Mouse (Mus musculus) frontal cortex, adult 2 months (tissue): Measurements from ENCODE around the gene Prdm16. TPM values are rescaled to one million over a fixed set of nuclear protein-coding genes. Genes with fewer than 3 reads are reported as not detected.

Experiments
- DNase-seq, 2 experiments: peaks; one replicate each; pipeline ENCODE4 v3.0.0; 2022; ENCODE audit warnings: low spot score in 1 of 2; ENCODE audit errors: extremely low spot score in 1 of 2
- polyA plus RNA-seq: library from polyadenylated mRNA; depleted of rRNA; stranded (reverse); fragments of >200 nt; gene quantifications from 2 replicates; pipeline ENCODE4 v1.2.3, GENCODE M21; 2012; rRNA removed

The Prdm16 gene
- 5.0 and 5.4 TPM in 2 replicates for polyA plus RNA-seq

GRCm38 (mm10) chr4:154636721-154637311, at the start of gene Prdm16:
TSS of gene Prdm16 (minus strand) at chr4:154636873.
- peak in 1 of 2 experiments; percentile 36 for DNase-seq

GRCm38 (mm10) chr4:154683068-154683752, 46.5 kb upstream of the Prdm16 start:
- no peak for DNase-seq

DNA sequence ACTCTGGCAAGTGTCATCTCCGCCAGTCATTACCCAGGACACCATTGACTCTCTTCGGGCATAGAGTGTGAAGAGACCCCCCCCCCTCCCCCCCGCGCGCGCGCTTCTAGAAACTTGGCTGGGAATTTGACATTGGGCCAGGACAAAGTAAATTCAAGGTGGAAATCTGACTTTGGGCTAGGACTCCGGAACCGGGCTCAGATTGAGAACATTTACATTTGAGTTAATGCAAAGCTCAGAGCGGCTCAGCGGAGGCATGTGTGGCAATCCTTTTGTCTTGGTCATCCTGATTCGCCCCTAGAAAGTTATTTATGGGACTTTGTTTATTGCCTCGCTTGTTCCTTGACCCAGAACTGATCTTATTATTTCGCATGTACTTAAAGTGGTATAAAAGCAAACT, 45.6 kb upstream of the Prdm16 start:
- DNase-seq: no peak

GRCm38 (mm10) chr4:154675441-154676000, 38.8 kb upstream of the Prdm16 start:
- no peak for DNase-seq

DNA sequence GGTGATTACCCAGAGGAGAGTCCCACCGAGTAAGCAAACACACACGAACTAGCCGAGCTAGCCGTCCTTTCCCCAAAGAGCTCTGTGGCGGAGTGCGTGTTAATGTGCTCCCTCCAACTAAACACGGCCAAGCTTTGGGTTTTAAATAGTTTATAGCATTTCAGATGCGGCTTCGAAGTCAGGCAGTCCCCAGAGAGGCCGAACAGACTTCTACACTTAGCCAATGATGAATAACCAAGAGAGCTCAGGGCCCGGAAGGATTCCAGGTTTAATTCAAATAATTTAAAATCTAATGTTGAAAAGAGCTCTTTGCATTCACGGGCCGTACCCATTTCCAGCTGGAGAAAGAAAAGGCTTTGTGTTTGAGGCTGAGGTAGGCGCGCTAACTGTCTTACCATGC, 38.3 kb upstream of the Prdm16 start:
- DNase-seq: no peak

DNA sequence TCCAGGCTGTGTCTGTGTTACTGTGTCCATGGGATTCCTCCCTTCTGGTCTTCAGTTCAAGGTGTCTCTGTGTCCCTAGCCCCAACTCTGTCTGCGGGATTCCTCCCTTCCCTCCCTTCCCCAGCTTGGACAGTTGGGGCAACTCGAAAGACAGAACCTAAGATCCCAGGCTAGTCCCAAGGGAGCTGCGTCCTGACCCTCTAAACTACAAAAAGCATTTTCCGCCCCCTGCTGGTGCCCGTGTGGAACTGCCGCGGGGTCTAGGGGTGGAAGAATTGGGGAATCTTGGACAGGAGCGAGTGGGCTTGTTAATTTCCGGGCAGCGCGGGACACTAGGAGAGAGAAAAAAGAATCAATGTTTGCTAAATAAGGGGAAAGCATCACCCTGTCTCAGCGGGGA, 37.9 kb upstream of the Prdm16 start:
- DNase-seq: peak in 1 of 2 experiments; percentile 74

DNA sequence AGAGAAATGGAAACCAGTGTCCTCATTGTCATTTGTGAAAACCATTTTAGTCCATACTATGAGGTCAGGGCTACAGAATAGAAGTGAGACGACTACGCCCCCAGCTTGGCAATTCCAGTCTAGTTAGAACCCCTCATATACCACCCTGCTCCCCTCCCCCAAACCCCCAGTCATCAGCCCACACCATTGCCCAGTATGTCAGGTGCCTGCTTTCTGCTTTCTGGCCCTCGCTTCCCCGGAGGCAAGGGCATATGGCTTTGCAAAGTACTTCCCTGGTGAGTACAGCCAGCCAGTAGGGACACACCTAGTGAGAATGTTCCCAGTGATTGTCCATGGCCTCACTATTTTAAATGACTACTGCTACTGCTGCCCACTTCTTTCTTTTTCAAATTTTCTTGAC, 37.3 kb upstream of the Prdm16 start:
- DNase-seq: no peak

DNA sequence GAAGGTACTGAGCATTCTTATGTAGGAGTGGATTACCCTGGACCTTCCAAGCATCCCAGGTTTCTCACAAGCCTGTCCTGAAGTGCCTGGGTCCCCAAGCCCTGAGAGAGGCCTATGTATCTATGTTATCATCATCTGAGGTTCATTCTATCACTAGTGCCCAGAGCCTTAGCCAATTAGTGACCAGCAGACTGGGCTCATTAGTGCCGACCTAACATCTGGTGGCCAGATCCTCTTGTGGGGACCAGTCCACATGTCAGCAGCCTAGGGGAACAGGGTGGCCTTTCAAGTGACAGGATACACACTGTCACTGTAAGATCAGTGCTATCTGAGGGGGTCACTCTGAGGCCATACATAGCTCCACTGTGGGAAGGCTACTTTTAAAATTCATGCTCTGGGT, 35.4 kb upstream of the Prdm16 start:
- DNase-seq: no peak

GRCm38 (mm10) chr4:154671232-154671912, 34.7 kb upstream of the Prdm16 start:
- DNase-seq: no peak

DNA sequence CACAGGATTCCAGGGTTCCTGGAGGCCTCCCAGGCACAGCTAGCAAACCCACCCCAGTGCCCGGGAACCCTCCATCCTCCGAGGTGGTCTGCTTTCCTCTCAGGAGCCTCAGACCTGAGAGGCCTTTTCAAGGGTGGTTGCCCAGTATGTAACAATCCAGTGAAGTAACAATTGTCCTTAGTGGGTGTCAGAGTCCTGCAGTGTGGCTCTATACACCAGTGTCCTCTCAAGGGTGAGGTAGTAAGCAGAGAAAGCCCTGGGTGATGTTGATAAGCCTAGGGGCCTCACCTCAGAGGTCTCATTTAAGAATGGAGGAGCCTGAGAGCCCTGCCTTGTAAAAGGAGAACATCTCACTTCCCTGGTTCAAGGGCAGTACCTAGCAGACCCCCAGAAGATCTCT, 31.1 kb upstream of the Prdm16 start, which contains the start of gene Actrt2:
Gene Actrt2, minus strand, starts transcription at position 101 of the 400 bp plus-strand sequence.
- DNase-seq: no peak

- DNase-seq: no peak
Measured at GRCm38 (mm10) chr4:154662681-154663215, 26.1 kb upstream of the Prdm16 start.

DNA sequence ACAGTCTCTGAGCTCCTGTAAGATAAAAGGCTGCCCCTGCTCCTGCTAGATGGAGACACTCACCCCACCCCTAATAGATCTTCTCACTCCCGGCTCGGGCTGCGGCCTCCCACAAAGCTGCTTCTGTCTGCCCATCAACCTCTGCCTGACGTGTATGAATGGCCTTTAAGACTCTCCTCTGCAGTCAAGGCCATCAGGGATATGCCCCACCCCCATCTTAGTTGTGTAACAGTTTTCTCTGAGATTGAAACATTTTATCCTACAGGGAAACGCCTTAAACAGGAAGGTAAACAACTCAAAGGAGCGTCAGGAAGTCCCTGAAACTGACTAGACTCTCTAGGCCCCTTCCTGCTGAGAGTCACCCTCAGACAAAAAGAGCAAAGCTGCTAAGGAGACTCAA, 24.6 kb upstream of the Prdm16 start:
- no peak for DNase-seq

DNA sequence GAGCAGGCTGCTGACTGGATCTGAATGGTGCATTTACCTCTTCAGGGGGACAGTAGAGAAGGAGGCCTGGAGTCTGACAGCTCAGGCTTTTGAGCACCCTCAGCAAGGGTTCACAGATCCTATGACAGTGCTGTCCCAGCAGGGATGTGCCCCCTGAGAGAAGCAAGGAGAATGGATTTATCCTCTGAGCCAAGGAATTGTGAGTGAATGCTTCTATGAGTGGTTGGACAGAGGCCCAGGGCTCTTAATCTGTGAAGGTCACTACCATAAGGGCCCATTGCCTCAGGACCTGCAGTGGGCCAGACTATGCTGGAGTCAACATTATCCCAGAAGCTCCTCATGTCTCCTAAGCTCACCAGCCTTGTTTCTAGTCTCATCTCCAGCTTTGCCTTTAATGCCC, 23.4 kb upstream of the Prdm16 start:
- DNase-seq: no peak

- peak; percentile 22 to 45 for DNase-seq
Measured at GRCm38 (mm10) chr4:154655134-154655910, 18.6 kb upstream of the Prdm16 start.

DNA sequence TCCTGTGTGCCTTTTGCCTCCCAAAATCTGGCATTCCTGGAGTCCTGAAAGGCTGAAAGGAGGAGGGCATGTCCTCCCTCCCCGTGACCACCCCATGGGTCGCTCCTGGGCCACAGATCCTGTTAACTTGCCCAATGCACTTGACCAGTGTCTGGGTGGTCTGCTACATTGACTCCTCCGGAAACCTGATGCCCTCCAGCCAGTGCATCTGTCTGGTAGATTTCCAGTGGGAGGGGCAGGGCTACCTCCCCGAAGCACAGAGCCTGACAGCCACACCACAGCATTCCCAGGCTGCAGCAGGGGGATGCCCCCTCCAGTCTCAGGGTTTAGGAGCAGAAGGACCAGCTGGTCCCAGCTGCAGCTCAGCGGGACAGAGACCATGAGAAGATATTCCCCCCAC, 15.8 kb upstream of the Prdm16 start:
- DNase-seq: no peak

- DNase-seq: peak in 1 of 2 experiments; percentile 47
Measured at GRCm38 (mm10) chr4:154649083-154649747, 12.5 kb upstream of the Prdm16 start.

DNA sequence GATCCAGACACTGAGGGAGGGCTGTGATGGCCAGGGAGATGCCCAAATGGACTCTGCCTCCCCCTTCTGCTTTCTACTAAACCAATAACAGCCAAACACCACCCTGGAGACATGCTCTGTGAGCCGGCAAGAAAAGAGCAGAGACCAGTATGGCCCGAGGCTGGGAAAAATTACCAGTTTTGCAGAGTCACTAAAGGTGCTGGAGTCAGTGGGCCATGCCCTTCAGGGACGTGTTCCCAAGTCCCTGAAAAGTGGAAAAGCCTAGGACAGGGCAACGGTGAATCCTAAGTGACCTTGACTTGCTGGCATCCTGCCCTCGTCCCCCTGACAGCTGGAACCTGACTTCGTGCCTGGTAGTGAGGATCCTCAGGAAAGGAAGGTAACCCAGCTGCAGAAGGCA, 5.8 kb upstream of the Prdm16 start:
- no peak for DNase-seq

- DNase-seq: no peak
Measured at GRCm38 (mm10) chr4:154641296-154642110, 4.8 kb upstream of the Prdm16 start.
